In genomic region chr6:128033172-128033867, GRCm38 (mm10) we compare ENCODE assay signal across 8 mouse cellular contexts.
DNase-seq lines count a peak whose midpoint lies in the region; TF ChIP-seq lines count a peak whose summit lies in the region.

No protein-coding gene starts in this region.

- TF ChIP-seq POLR2A in olfactory bulb, adult 2 months (IDR thresholded peaks at IDR 0.05; ENCODE audit: insufficient read depth, low read depth, low read length) = no peak

- no peaks in the 10 kb centered on the region for H3K36me3 ChIP-seq in limb, embryonic 10.5 days

- TF ChIP-seq CTCF in olfactory bulb, adult 2 months (IDR thresholded peaks at IDR 0.05; ENCODE audit: insufficient read depth, low read depth, low read length) = no peak

- H3K27me3 ChIP-seq in limb, embryonic 10.5 days (ENCODE audit: low read depth, poor library complexity, severe bottlenecking) = peaks cover 19% of the 10 kb centered on the region

- DNase-seq in adrenal gland, postnatal 14 days = peak; percentile 42
- no peak for DNase-seq in adrenal gland, adult 8-10 months
- DNase-seq in adipocyte (ENCODE audit: low spot score) = peak; percentile 87
- DNase-seq in gastrocnemius, postnatal 14 days = peak; percentile 71
- no peak for DNase-seq in limb, embryonic 10.5 days (ENCODE audit: low spot score)
- no peak for DNase-seq in left cerebral cortex, postnatal 4 days
- no peak for DNase-seq in layer of hippocampus, postnatal 25 days (ENCODE audit: extremely low spot score in 1 of 2, low spot score in 1 of 2)

- intact Hi-C loops in gastrocnemius, postnatal 14 days (cut with DNase I; ENCODE audit: low total_unique reads) = loop anchor here (5.0 to 10.0 kb wide), 2 partner anchors 59 to 111 kb away; partner anchors contain the start of gene Tspan9
- intact Hi-C loops in left cerebral cortex, postnatal 4 days (cut with DNase I) = loop anchor here (5.0 to 10.0 kb wide), 2 partner anchors 59 to 111 kb away; partner anchors contain the start of gene Tspan9

- peak overlapping the region; percentile 73 for H3K4me3 ChIP-seq in limb, embryonic 10.5 days
- peak overlapping the region; percentile 24 for H3K4me3 ChIP-seq in olfactory bulb, adult 2 months (ENCODE audit: insufficient read depth, low read depth, low read length)

- WGBS in limb, embryonic 10.5 days = 31% methylated on average over 11 of the region's 11 CpGs
- WGBS in olfactory bulb, adult 2 months = 46% methylated on average over 11 of the region's 11 CpGs

- H3K9me3 ChIP-seq in limb, embryonic 10.5 days (replicated peaks) = no peaks in the 10 kb centered on the region

- H3K27ac ChIP-seq in limb, embryonic 10.5 days = 0 out of 2 replicates have a peak overlapping the region, but pooled peaks have one; percentile 3
- H3K27ac ChIP-seq in olfactory bulb, adult 2 months (ENCODE audit: insufficient read depth, low read depth, low read length) = no peak overlapping the region

- peaks cover 91% of the 10 kb centered on the region for H3K4me1 ChIP-seq in limb, embryonic 10.5 days
- H3K4me1 ChIP-seq in olfactory bulb, adult 2 months (ENCODE audit: control insufficient read depth, insufficient read depth, low read length) = peaks cover 41% of the 10 kb centered on the region

Comparison
In these comparisons a context has a peak if more than half of its experiments do, and no peak if none do; other contexts are left out.
1. DNase-seq: peak in adrenal gland, postnatal 14 days (single experiment), adipocyte (single experiment) and gastrocnemius, postnatal 14 days (single experiment); none in adrenal gland, adult 8-10 months (single experiment), limb, embryonic 10.5 days (single experiment), left cerebral cortex, postnatal 4 days (single experiment) and layer of hippocampus, postnatal 25 days (0 of 2).